Comparison of ENCODE assay signal across 10 mouse cellular contexts in genomic region chr9:109009636-109010315, GRCm38 (mm10). TPM values are rescaled to one million over a fixed set of nuclear protein-coding genes. Genes with fewer than 3 reads are reported as not detected.
A peak's percentile ranks its signal among the peaks of the same experiment; 100 is the strongest.
DNase-seq lines count a peak whose midpoint lies in the region; ATAC-seq and TF ChIP-seq lines count a peak whose summit lies in the region.
"Had no signal": no experiment of that assay in that cellular context is flagged by ENCODE, and none has a peak within 500 bp of the region (broad histone marks: within the 10 kb centered on the region; RNA-seq: fewer than 3 reads in every experiment).

No protein-coding gene starts in this region.

- H3K4me1 ChIP-seq in olfactory bulb, adult 2 months (ENCODE audit: control insufficient read depth, insufficient read depth, low read length): peaks cover 20% of the 10 kb centered on the region

- intact Hi-C loops in heart, postnatal 25 days (cut with DNase I): loop anchor here (10.0 kb wide), 1 partner anchor 855 kb away; no protein-coding TSS in a partner anchor
- intact Hi-C loops in left cerebral cortex, adult 2 months (cut with DNase I): loop anchor here (1.0 to 10.0 kb wide), 3 partner anchors 13 to 595 kb away; no protein-coding TSS in a partner anchor

- no peak for TF ChIP-seq CTCF in left cerebral cortex, adult 2 months (IDR thresholded peaks at IDR 0.05)
- TF ChIP-seq CTCF in olfactory bulb, adult 2 months (IDR thresholded peaks at IDR 0.05; ENCODE audit: insufficient read depth, low read depth, low read length): no peak

- peak; percentile 98 for DNase-seq in heart, adult 11 months
- no peak for DNase-seq in heart, postnatal 25 days (ENCODE audit: low spot score)
- DNase-seq in urinary bladder, postnatal 25 days (ENCODE audit: low spot score): peak; percentile 46
- DNase-seq in urinary bladder, adult 2 months (ENCODE audit: low spot score): no peak
- peak; percentile 39 to 56 for DNase-seq in left cerebral cortex, adult 2 months (ENCODE audit: extremely low spot score in 1 of 2, low spot score in 2 of 2)
- no peak for DNase-seq in adrenal gland, adult 18-20 months (ENCODE audit: low spot score in 2 of 2)

- peak overlapping the region; percentile 83 for H3K27ac ChIP-seq in left cerebral cortex, adult 2 months
- H3K27ac ChIP-seq in olfactory bulb, adult 2 months (ENCODE audit: insufficient read depth, low read depth, low read length): peak overlapping the region; percentile 23; the same call in 1 of the 2 replicates
- H3K27ac ChIP-seq: embryonic facial prominence, embryonic 12.5 days had no signal

- ATAC-seq in activated CD4-positive, CD25-positive, alpha-beta regulatory T cell, adult 4 months: no peak

- WGBS in olfactory bulb, adult 2 months: 54% methylated on average over 17 of the region's 17 CpGs

- no peak for TF ChIP-seq POLR2A in olfactory bulb, adult 2 months (IDR thresholded peaks at IDR 0.05; ENCODE audit: insufficient read depth, low read depth, low read length)

- H3K4me3 ChIP-seq in left cerebral cortex, adult 2 months: no peak overlapping the region
- no peak overlapping the region for H3K4me3 ChIP-seq in olfactory bulb, adult 2 months (ENCODE audit: insufficient read depth, low read depth, low read length)
- H3K4me3 ChIP-seq: embryonic facial prominence, embryonic 12.5 days had no signal

RNA-seq across cellular contexts. Expression of gene Pfkfb4, which starts 18.2 kb away (rescaled TPM):
- total RNA-seq in heart, postnatal 25 days (2021): 1 to 10 TPM; 2.3 to 2.7 TPM
- polyA plus RNA-seq in urinary bladder, adult 2 months (2012; rRNA removed): 16.3 and 19.4 TPM in 2 replicates
- total RNA-seq in left cerebral cortex, adult 2 months (2021): 10 to 100 TPM; 15.8 to 17.7 TPM
- not detected in 2 replicates for polyA plus RNA-seq in olfactory bulb, adult 2 months (2012; ENCODE audit: insufficient read depth, insufficient read length, low replicate concordance, missing spikeins)
- polyA plus RNA-seq in activated CD4-positive, CD25-positive, alpha-beta regulatory T cell, adult 4 months (2017; shearing (Covaris generic)): 1 to 10 TPM; 2.2 to 2.5 TPM
- total RNA-seq in adrenal gland, adult 18-20 months (2021): 10 to 100 TPM in 1 of 2 experiments, 1 to 10 TPM in 1; 7.6 to 13.7 TPM

RNA-seq across cellular contexts. Expression of gene Ucn2, which starts 24.0 kb away (rescaled TPM):
- total RNA-seq in heart, postnatal 25 days (2021): not detected
- polyA plus RNA-seq in urinary bladder, adult 2 months (2012; rRNA removed): 0.43 and 0.51 TPM in 2 replicates
- total RNA-seq in left cerebral cortex, adult 2 months (2021): under 1 TPM; 0.40 to 0.41 TPM
- not detected in 2 replicates for polyA plus RNA-seq in olfactory bulb, adult 2 months (2012; ENCODE audit: insufficient read depth, insufficient read length, low replicate concordance, missing spikeins)
- not detected for polyA plus RNA-seq in activated CD4-positive, CD25-positive, alpha-beta regulatory T cell, adult 4 months (2017; shearing (Covaris generic))
- under 1 TPM; 0.26 to 0.53 TPM for total RNA-seq in adrenal gland, adult 18-20 months (2021)
- total RNA-seq: CH12.LX had no signal

RNA-seq across cellular contexts. Expression of gene Shisa5, which starts 28.6 kb away (rescaled TPM):
- 10 to 100 TPM; 43.0 to 43.2 TPM for total RNA-seq in heart, postnatal 25 days (2021)
- 201 and 202 TPM in 2 replicates for polyA plus RNA-seq in urinary bladder, adult 2 months (2012; rRNA removed)
- total RNA-seq in left cerebral cortex, adult 2 months (2021): 10 to 100 TPM; 71.6 to 77.5 TPM
- not detected in 2 replicates for polyA plus RNA-seq in olfactory bulb, adult 2 months (2012; ENCODE audit: insufficient read depth, insufficient read length, low replicate concordance, missing spikeins)
- 1,000 to 10,000 TPM; 2,345 to 2,363 TPM for polyA plus RNA-seq in activated CD4-positive, CD25-positive, alpha-beta regulatory T cell, adult 4 months (2017; shearing (Covaris generic))
- total RNA-seq in adrenal gland, adult 18-20 months (2021): 100 to 1,000 TPM; 126 to 137 TPM

RNA-seq across cellular contexts. Expression of gene Trex1, which starts 49.8 kb away (rescaled TPM):
- 10 to 100 TPM; 11.9 to 12.9 TPM for total RNA-seq in heart, postnatal 25 days (2021)
- polyA plus RNA-seq in urinary bladder, adult 2 months (2012; rRNA removed): 37.3 and 41.4 TPM in 2 replicates
- total RNA-seq in left cerebral cortex, adult 2 months (2021): 10 to 100 TPM; 11.7 to 15.3 TPM
- not detected in 2 replicates for polyA plus RNA-seq in olfactory bulb, adult 2 months (2012; ENCODE audit: insufficient read depth, insufficient read length, low replicate concordance, missing spikeins)
- polyA plus RNA-seq in activated CD4-positive, CD25-positive, alpha-beta regulatory T cell, adult 4 months (2017; shearing (Covaris generic)): 10 to 100 TPM; 36.6 to 42.8 TPM
- total RNA-seq in adrenal gland, adult 18-20 months (2021): 10 to 100 TPM; 15.8 to 21.6 TPM

RNA-seq across cellular contexts. Expression of gene Col7a1, which starts 56.4 kb away (rescaled TPM):
- total RNA-seq in heart, postnatal 25 days (2021): under 1 TPM; 0.23 to 0.61 TPM
- polyA plus RNA-seq in urinary bladder, adult 2 months (2012; rRNA removed): 3.3 and 4.7 TPM in 2 replicates
- 1 to 10 TPM; 2.8 to 4.0 TPM for total RNA-seq in left cerebral cortex, adult 2 months (2021)
- not detected in 2 replicates for polyA plus RNA-seq in olfactory bulb, adult 2 months (2012; ENCODE audit: insufficient read depth, insufficient read length, low replicate concordance, missing spikeins)
- not detected for polyA plus RNA-seq in activated CD4-positive, CD25-positive, alpha-beta regulatory T cell, adult 4 months (2017; shearing (Covaris generic))
- 1 to 10 TPM; 6.4 to 7.5 TPM for total RNA-seq in adrenal gland, adult 18-20 months (2021)

Comparison
In these comparisons a context has a peak if more than half of its experiments do, and no peak if none do; other contexts are left out.
1. DNase-seq: peak in heart, adult 11 months (single experiment), urinary bladder, postnatal 25 days (single experiment) and left cerebral cortex, adult 2 months (2 of 2); none in heart, postnatal 25 days (single experiment), urinary bladder, adult 2 months (single experiment) and adrenal gland, adult 18-20 months (0 of 2).